Mouse (Mus musculus): Measurements from ENCODE around the gene Tab2. TPM values are rescaled to one million over a fixed set of nuclear protein-coding genes. Genes with fewer than 3 reads are reported as not detected.

Tab2 gene
- total RNA-seq (2014; fragmentation: Nextera tagmentation) (97.2 and 121 TPM in 2 replicates), total RNA-seq (2017) (52.1 and 58.9 TPM in 2 replicates)

DNA sequence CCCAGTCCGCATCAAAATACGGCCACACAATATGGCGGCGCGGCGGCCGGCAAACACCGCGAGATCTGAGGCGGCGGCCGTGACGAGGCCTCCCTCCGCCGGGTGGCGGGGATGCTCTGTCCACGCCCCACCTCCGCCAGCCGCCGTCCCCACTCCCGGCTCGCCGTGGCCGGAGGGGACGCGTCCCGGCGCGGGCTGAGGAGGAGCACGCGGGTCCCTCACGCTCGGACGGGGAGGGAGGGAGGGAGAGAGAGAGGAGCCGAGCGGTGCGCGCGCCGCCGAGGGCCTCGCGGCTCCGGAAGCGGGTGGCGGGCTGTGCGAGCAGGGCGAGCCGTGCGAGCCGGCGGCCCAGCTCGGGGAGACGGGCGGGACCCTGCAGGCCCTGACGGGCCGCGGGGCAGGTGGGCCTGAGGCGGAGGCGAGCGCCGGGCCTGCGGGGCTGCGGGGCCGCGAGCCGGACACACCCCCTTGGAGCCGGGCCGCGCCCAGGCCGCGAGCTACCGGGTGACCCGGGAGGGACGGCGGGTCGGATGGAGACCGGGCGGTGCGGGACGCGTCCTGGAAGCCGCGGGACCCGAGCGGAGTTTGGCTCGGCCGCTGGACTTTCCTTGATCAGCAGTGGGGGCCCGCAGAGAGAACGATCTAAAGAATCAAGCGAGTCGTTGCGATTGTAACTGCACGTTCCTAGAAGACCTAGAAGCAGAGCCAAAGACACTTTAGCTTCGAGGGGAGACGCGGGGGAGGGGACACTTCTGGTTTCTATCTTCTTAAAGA, at the start of gene Tab2:
Gene Tab2 (minus strand): TSS at position 3 of the 774 bp plus-strand sequence.
- ATAC-seq (replicated peaks; ENCODE audit: poor library complexity, severe bottlenecking) = peak; percentile 87

DNA sequence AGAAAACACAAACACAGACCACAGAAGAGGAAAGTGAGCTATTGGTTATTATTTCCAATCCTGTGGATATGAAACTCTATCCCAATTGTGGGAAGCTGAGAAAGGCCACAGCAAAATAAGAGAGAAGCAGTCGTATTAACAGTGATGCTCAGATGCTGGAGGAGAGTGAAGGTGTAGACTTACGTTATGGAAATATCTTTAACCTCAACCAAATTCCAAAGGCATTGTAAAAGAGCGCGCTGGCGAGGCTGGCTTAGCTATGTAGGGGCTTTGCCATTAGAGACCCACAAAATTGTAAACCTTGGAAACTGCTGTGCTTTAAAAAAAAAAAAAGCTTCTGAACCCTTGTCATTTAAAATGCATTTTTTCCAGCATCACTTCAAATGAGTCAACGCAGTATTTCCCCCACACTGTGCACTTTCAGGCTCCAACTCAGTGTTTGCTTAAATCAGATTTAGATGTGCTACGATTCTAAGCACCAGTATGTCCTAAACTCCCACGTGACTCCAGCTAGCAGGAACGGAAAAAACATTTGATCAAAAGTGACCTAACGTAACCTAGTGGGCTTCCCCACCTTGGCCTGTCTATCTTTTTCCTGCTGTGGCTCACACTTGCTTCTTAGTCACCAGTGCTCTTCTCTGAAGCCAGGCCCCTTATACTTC, 36.4 kb upstream of the Tab2 start:
- ATAC-seq (replicated peaks; ENCODE audit: poor library complexity, severe bottlenecking) = no peak

DNA sequence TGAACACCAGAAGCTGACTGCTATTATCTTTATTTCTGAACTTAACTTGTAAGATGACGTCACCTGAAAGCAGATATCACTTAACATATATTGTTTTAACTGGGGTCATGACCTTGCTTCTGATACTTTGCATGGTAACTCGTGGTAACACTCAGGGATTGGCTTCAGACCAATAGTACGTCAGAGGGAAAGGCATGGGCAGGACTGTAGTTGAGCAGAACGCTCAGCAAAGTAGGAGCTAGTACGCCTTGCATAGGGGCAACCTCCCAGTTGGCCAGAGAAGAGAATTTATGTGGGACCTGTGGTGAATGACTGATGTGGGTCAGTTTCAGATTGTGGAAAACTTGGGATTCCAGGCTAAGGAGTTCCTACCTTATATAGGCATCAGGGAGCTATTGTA, 35.6 kb upstream of the Tab2 start:
- no peak for ATAC-seq (replicated peaks; ENCODE audit: poor library complexity, severe bottlenecking)

DNA sequence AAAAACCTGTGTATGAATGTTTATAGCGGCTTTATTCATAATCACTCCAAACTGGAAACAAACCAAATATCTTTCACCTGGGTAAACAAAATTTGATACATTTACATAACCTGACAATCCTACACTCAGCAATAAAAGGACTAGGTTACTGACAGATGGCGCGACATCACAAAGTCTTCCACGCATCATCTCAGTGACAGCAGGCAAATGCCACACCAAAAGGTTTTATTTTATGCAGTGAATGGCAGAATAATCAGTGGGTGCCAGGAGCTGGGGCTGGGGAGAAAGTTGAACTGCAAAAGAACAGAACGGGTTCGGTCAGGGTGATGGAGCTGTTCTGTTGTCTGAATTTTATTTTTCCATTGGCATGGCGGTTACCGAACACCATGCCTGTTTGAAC, 31.5 kb upstream of the Tab2 start:
- ATAC-seq (replicated peaks; ENCODE audit: poor library complexity, severe bottlenecking) = no peak

DNA sequence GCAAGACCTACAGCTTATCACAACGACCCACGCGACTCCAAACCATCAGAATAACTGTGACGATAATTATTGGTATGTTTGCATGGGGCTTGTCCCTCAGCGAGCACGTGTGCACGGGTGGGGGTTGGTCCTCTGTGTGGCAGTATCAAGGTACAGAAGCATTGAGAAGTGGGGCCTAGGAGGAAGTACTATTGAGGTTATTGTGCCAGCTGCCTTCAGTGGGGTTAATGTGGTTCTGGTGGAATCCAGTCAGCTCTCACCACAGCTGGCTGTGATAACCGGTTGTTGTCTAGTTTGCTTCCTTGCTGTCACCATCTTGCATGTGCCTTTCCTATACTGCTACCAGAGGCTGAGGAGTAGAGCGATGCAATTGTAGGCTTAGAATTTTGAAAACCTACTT, 20.4 kb upstream of the Tab2 start:
- ATAC-seq (replicated peaks; ENCODE audit: poor library complexity, severe bottlenecking) = peak; percentile 98

DNA sequence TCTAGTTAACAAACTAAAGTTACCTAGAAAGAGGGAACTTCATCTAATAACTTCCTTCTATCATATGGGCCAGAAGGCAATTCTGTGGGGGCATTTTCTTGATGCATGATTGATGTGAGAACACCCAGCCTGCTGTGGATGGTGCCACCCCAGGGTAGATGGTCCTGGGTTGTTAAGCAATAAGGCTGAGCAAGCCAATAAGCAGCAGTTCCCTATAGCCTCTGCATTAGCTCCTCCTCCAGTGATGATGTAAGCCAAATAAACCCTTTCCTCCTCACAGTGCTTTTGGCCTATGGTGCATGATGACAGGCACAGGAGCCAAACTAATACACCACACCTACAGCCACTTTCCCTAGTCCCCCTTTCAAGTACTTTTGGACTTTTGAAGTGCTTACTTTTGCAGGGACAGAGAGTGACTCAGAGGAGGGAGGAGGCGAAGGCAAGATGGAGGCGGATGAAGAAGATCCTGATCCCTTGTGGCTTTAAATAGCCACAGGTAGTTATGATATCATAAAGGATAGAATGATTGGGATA, 12.8 kb upstream of the Tab2 start:
- peak; percentile 98 for ATAC-seq (replicated peaks; ENCODE audit: poor library complexity, severe bottlenecking)

DNA sequence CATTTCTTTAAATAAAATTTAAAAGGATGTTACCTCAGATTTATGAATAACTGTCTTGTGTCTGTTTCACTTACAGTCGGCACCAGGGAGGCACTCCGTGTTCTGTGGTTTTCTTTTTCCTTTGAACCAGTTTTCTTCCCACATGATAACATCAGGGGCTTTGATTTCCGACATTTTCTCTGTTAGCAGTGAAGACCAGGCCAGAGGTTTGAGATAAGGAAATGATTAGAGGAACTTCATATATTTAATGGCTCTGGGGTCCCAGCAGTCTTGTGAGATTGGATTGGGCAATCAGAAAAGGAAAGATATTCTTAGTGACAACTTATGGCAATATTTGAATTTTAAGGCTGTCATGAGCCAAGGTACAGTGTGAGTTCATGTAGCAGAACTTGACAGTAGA, 11.1 kb upstream of the Tab2 start:
- peak; percentile 83 for ATAC-seq (replicated peaks; ENCODE audit: poor library complexity, severe bottlenecking)

DNA sequence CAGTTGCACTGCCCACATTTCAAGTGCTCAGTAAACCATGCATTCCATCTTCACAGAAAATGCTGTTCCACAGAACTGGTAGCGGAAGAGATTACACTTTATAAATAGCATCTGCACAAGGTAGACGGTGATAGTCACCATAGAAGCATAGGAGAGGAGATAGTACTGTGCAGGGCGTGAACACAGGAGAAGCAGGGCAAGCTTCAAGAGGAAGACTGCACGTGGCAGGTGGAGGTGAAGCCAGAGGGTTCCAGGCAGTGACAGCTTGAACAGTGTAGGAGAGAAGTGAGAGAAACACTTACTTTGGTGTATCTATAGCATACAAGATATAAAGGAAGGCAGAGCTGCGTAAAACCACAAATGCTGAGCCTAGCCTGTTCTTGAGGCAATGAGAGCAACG, 3.0 kb upstream of the Tab2 start:
- ATAC-seq (replicated peaks; ENCODE audit: poor library complexity, severe bottlenecking) = no peak

DNA sequence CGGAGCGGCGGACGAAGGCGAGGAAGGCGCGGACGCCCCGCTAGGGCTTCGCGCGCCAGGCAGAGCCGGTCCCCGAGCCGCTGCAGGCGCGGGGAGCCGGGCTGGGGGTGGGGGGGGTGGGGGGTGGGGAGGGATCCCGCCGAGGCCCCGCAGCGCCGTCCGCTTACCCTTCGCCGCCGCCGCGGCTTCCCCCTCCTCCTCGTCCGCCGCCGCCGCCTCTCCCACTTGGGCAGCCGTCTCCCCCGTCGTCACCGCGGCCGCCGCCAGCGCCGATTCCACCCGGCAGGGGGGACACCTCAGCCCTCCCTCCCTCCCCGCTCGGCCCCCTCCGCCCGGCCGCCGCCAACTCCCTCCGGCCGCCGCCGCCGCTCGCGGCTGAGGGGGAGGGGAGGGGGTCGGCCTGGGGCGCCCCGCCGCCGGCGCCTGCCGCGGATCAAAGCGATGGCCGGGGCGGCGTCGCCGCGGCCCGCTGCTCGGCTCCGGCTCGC, 352 bp downstream of the Tab2 start:
- no peak for ATAC-seq (replicated peaks; ENCODE audit: poor library complexity, severe bottlenecking)

DNA sequence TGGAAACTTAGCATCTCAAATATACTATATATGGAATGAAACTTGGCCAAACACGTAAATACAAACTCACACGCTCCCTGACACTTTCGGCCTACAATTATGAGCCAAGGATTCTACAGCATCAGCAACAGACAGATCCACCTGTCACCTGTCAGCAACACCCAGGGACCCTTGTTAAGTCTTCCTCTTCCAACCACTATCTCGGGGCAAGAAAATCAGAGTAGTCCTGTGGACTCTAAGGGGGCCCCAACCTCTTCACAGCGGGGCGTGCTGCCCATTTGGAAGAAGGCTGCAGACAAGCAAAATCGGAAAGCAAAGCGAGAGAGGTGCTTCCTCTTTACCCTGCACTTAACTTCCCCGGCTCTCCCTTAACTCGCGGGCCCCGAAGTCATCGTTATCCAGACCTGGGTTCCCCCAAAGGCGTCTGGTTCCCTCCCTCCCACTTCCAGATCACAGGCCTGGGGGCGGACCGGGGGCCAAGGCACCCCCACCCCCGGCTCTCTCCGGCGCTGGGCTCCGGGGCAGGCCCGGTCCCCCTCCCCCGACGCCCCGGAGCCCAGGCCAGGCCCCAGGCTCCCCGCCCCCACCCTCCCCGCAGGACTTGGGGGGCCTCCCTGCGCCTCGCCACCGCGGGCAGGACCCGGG, 919 bp downstream of the Tab2 start:
- ATAC-seq (replicated peaks; ENCODE audit: poor library complexity, severe bottlenecking) = peak; percentile 68

DNA sequence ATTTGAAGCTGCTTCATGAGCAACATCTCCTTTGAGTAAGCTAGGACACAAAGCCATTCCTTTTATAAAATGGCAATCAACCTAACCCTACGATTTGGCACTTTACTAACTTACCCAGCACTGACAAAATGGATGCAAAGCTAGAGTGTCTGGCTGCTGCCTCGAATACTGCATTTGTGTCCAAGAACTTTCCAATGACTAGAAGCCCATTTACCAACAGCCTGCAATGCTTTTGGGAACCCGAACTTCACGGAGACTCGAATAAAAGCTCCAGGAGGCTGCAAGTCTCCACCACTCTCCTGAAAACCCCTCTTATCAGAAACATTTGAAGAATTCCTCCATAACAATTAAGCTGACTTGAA, 1.4 kb downstream of the Tab2 start:
- no peak for ATAC-seq (replicated peaks; ENCODE audit: poor library complexity, severe bottlenecking)

DNA sequence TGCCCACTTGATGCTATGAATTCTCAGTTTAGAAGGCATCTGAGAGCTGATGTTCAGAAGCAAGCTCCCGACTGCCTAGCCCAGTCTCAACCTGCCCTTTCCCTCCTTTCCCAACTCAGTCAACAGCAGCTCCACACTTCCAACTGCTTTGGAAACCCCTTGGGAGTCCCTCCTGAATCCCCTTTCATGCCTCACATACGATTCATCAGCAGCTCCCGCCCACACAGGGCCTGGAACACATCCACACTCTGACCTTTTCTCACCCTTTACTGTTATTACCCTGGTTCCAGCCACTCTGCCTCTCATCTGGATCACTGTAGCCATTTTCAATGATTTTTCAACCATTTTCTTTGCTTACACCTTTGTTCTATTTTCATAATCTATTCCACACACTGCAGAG, 13.0 kb downstream of the Tab2 start:
- ATAC-seq (replicated peaks; ENCODE audit: poor library complexity, severe bottlenecking) = no peak

DNA sequence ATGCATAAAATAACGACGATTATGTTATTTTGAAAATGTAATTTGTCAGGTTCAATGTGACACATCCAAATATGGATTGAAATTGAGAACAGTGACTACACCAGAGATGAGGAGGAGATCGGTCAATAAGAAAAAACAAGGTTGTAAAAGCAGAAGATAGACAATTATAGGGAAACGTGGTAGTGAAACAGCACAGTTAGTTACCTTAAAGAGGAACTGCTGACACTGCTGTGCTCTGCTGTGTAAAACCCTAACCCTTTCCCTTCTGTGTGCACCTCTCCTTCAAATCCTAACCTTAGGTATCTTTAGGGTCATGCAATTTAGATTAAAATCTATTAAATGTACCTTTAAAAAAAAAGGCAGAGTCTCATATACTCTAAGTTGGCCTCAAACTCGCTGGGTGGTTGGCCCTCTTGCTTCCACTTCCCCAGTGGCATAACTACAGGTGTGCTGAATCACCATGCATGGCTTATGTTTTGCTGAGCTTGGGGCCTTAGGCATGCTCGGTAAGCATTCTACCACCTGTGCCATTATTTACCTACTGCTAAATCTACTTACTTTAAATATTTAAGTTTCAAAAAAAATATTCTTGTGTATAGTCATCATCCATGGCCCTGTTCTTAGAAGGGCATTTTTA, 19.4 kb downstream of the Tab2 start:
- ATAC-seq (replicated peaks; ENCODE audit: poor library complexity, severe bottlenecking) = peak; percentile 91

DNA sequence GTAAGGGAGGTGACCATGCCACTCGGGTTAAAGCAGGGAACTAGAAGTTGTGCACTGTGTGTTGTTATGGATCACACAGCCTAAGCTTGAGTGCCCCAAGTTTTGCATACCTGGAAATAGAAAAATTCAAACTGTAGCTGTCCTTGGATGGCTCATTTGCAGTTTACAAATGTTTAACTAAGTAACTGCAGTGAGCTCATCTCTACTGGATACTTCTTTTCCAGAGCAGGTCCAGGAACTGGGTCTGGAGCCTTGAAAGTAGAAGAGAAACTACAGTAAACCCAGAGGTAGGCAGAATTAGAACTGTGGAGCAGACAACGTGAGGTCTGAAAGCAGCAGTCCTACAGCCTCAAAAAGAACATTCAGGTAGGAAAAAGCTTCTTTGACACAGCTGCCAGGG, 23.1 kb downstream of the Tab2 start:
- no peak for ATAC-seq (replicated peaks; ENCODE audit: poor library complexity, severe bottlenecking)

DNA sequence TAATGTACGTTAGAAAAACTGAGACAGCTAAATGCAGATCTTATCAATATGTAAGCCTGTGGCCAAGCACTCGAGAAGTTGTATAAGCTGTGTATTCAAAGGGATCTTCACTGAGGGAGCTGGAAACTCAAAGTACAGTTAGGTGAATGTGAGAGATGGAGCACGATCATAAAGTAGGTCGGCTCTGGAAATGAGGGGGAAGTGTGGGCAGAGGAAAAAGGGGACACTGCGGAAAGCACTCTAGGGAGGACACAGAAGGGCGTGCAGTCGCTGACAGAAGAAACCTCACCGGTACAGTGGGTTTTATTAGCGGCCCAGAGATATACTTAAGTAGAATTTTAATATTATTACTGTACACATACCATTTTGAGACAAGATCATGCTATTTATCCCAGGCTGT, 27.0 kb downstream of the Tab2 start:
- ATAC-seq (replicated peaks; ENCODE audit: poor library complexity, severe bottlenecking) = no peak

DNA sequence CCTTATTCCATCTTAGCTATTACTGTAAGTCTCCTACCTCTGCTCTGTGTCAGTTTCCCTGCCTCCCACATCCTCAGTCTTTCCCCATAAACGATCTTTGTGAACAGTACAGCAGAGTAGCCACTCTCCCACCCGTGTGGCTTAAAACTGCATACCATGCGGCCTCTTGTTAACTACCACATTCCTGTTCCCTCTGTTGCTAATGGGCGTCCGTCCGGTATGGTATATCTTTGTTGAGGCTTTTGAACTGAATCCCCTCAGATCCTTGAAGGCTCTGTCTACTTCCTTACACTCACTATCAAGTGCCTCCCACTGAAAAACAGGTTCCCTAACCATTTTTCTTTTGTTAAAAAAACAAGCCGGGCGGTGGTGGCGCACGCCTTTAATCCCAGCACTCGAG, 30.5 kb downstream of the Tab2 start:
- ATAC-seq (replicated peaks; ENCODE audit: poor library complexity, severe bottlenecking) = no peak

DNA sequence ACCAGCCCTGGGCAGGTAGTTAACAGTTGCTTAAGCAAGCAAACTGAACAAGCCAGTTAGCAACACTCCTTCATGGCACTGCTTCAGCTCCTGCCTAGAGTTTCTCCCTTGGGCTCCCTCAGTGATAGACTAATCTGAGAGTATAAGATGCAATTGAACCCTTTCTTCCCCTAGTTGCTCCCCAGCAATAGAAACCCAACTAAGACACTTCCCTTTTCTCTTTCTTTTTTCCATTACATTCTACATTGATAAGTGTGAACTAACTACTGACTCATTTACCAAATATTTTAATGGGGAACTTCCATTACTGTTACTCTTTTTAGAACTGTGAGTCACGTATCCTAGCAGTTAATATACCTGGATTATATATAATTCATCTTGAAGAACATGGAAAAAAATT, 32.6 kb downstream of the Tab2 start:
- peak; percentile 53; the same call in 1 of the 2 replicates for ATAC-seq (replicated peaks; ENCODE audit: poor library complexity, severe bottlenecking)

DNA sequence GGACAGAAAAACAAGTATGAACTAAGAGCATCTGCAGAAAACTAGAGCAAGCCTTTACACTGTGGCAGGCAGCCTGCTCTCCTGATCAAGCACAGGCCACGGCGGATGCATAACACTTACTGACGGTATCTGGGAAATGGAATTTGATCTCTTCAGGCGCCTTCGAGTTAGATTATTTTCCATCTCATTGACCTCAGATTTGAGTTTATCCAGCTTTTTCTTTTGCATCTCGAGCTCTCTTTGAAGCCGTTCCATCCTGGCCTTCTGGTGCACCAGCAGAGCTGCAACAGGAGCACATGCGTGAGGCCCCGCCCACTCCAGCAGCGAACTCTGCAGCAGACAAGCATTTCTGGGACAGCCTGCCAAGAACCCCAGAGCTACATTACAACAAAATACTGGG, 44.8 kb downstream of the Tab2 start:
- ATAC-seq (replicated peaks; ENCODE audit: poor library complexity, severe bottlenecking) = no peak

DNA sequence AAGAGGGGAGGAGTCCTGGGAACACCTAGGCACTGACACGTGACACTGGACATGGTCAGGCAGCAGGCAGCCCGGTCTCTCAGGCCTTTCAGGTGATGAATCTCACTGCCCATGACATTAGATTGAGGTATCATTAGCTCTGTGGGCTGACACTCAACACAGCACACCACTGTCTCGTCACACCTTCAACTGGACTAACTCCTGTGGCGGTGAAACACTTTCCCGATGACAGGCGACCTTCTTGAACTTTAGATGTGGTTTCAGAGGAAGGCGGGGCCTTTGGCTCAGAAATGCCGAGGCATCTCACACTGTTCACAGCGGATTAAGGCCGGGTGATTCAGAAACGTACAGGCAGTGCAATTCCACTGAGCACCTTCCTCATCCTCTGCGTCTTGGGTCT, 48.9 kb downstream of the Tab2 start:
- no peak for ATAC-seq (replicated peaks; ENCODE audit: poor library complexity, severe bottlenecking)

DNA sequence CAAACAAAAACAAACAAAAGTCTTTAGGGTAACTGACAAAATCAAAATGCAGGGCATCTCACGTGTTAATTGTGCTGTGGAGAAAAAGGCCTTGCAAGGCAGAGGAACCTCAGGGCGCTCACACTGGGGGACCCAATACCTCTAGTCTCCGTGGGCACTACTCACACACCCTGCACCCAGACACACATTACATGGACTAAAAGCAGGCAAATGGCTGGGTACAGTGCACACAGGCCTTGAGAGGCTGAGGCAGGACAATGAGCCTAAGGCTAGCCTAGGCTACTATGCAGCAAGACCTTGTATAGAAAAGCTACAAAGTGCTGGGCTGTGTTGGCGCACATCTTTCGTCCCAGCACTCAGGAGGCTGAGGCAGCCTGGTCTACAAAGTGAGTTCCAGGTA, 51.9 kb downstream of the Tab2 start:
- ATAC-seq (replicated peaks; ENCODE audit: poor library complexity, severe bottlenecking) = no peak
